Mouse (Mus musculus): ENCODE data around the gene Nlk.
"Not testable (repeated sequence)": the region's sequence is repeated elsewhere in the genome, so short reads cannot be mapped to it uniquely, and the experiment has no call there.

Nlk gene

GRCm38 (mm10) chr11:78594271-78594964 lies 102.8 kb downstream of the Nlk start:
- DNase-seq, result no peak

DNA sequence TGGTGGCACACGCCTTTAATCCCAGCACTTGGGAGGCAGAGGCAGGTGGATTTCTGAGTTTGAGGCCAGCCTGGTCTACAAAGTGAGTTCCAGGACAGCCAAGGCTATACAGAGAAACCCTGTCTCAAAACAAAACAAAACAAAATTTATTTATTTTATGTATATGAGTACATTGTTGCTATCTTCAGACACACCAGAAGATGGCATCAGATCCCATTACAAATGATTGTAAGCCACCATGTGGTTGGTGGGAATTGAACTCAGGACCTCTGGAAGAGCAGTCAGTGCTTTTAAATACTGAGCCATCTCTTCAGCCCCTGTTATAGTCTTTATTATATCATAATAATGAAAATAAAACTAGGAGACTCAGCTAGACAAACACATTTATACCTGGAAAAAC lies 109.5 kb downstream of the Nlk start:
- not testable (repeated sequence) for DNase-seq

DNA sequence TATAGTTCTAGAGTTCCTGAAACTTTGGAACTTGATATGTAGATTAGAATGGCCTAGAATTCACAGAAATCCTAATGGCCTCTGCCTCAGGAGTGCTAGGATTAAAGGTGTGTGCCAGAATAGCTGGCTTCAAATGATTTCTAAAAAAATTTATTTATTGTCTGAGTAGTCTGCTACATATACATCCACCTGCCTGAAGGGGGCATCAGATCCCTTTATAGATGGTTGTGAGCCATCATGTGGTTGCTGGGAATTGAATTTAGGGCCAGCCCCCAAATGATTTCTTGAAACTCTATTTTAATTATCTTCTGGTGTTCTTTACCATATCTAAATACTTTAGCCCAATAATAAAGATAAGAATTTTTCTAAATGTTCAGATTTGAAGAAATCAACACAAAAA lies 111.1 kb downstream of the Nlk start:
- no peak for DNase-seq

- no peak for DNase-seq
These were observed 114.3 kb downstream of the Nlk start for GRCm38 (mm10) chr11:78582848-78583247.

DNA sequence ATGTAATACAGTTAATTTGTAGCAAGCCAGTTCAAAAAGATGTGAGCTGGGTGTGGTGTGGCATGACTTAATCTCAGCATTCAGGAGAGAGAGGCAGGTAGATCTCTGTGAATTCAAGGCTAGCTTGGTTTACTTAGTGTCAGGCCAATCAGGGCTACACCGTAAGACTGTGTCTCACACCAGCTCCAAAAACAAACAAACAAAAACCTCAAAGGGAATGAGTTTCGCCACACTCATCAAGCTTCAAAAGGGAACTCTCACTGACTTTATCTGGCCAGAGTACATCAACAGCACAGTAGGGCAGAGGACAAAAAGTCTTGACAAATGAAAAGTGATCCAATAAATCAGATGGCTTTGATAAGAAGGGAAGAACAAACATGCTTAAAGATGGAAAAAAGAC lies 122.2 kb downstream of the Nlk start:
- DNase-seq, result no peak

DNA sequence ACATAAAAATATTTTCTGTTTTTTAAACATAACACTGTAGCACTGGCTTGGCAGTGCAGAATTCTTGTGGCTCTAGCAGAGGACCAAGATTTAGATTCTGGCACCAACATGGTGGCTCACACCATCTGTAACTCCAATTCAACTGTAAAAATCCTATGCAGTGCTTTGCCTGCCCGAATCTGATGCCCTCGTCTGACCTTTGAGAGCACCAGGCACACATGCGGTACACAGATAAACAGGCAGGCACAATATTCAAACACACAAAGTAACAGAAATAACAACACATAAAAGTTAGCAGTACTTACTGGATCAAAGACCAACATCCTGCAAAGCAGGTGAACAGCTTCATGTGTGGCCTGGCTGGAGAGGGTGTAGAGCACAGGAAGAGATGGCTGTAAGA lies 122.6 kb downstream of the Nlk start:
- no peak for DNase-seq

DNA sequence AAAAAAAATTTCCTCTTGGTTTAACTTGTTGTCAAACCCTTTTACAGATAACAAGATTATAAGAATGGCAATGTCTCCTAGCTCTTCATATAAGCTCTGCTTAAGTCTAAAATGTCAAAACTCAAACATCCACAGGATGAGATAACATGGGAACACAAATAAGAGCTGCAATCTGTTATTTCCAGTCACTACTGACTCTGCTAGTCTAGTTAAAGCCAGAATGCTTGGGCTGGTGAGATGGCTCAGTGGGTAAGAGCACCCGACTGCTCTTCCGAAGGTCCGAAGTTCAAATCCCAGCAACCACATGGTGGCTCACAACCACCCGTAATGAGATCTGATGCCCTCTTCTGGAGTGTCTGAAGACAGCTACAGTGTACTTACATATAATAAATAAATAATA lies 123.1 kb downstream of the Nlk start:
- DNase-seq, result not testable (repeated sequence)

GRCm38 (mm10) chr11:78571854-78572253 lies 125.3 kb downstream of the Nlk start:
- DNase-seq, result no peak

DNA sequence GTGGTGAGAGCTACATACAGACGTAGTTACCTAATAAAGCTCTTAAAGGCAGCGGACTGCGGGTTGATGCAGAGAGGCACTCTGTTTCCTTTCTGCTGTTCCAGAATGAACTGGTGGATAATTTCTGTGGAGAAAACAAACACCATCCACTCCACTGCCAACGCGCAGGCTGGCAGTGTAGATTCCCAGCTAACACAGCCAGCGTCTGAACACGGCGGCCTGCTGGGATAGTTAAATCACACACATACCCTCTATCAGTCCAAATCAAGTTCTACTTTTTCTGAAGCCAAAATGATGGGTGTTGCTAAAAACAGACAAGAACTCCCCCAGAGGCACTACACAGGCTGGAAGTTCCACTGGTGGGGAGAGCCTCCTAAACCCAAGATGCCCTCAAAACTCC lies 125.7 kb downstream of the Nlk start:
- DNase-seq, result no peak

DNA sequence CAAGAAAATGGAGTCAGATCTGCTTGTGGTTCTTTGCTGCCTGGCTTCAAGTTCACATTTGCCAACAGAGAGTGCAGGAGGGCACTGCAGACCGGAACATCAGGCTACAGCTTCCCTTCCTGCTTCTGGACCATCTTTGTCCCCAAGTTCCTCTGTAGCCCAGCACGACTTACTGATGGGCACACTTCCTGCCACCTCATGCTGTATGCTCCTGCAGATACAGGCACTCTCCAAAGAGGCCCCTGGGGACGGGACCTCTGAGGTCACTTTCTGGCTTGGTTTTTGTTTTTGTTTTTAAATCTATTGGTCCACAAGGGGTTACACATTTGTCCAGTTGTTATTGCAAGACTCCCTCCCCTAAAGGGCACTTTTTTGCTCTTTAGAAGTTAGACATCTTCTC lies 127.4 kb downstream of the Nlk start:
- peak in 1 of 2 experiments; percentile 25 for DNase-seq

DNA sequence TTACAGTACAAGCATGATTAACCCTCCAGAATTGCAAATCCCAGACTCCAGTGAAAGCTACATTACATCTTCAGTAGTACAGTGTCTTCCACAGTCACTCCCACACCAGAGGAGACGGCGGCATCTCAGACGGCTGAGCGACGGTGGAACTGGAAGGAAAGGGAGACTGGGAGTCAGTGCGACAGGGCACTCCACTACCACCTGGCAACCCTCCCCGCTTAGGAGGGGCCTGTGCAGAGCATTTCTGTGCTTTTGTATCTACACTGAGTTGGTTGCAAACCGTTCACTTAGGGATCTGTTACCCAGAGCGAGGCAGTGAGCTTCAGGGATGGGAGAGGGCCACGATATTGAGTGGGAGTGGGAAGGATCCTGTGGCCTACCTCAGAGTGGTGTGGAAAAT lies 128.3 kb downstream of the Nlk start:
- peak in 1 of 2 experiments; percentile 17 for DNase-seq

DNA sequence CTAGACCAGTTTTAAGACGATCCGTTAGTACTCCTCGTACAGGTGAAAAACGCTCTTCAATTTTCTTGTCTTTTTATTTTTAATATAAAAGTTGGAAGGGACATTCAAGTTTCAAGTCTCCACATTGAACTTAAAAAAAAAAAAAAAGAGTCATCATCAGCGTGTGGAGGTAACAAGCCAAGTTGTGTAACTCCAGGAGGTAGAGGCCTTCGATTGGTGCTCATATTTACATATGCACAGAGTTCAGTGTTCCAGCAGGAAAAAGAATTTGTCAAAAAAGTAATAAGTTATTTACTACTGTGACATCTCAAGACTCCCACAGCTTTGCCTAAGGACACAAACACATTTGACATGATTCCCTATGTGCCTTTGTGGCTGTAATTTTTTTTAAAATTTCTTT lies 129.6 kb downstream of the Nlk start:
- no peak for DNase-seq

GRCm38 (mm10) chr11:78566775-78567174 lies 130.4 kb downstream of the Nlk start:
- DNase-seq, result peak; percentile 31 to 50

DNA sequence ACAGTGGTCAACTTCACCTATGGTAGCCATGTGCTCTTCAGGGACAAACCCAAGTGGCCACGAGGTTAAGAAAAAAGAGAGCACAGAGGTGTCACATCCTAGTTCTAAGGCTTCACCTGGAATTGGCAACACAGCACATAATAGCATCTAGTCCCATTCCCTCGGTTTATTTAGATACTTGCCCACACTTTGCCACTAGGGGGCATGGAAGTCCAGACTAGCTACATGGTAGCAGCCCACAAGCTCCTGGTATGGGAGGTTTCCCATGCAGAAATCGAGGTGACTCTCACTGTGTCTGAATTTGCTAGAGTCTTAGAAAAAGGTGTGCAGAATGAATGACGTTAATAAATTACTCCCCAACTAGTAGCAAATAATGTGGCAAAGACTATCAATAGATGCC lies 136.7 kb downstream of the Nlk start:
- peak; percentile 79 to 85 for DNase-seq

DNA sequence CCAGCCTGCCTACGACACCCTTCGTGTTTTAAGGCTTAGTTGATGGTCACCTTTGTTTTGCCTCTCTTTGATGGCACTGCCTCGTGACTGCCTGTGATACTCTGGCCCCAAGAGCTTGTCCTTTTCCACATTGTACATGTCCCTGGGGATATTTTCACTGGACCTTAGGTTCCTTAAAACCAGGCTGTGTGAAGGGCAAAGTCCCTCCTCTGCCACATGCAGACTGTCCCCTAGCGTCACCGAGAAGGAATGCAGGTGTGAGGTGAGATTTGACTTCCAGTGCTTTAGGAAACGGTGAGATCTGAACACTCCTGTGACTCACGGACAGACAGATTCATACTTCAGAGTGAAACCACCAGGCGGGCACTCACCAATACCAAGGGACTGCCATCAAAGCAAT lies 139.9 kb downstream of the Nlk start:
- peak; percentile 18 to 50 for DNase-seq

- DNase-seq, result no peak
These were observed 141.1 kb downstream of the Nlk start for GRCm38 (mm10) chr11:78556070-78556469.

DNA sequence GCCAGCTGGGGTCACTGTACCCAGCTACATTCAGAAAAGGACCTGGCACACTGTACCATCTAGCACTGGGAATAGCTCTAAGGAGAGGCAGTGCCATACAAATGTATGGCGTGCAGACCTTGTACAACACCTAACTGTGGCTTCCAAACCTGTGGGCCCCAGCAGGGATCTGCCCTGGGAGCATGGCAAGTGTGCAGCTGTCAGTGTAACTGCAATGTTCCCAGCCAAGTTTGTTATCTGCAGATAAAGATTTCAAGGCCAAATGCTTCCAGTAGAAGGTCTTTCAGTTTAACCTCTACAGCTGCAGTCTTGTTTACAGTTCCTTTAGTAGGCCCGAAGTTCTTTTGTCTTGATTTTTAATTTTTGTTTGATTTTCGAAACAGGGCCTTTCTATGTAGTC lies 141.6 kb downstream of the Nlk start:
- DNase-seq, result no peak

DNA sequence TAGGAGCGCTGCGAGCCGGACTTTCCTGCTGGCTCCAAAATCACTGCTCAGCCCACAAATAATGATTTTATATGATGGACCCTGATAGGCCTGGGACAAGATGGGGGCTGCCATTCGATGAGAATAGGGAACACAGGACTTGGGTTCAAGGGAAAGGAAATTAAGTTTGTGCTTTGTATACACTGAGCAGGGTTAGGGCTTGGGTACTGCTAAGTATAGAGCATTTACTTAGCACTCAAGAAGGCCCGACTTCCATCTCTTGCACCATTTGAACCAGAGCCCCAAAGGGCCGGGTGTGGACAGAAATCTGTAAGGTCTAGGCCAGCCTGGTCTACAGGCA lies 146.1 kb downstream of the Nlk start:
- no peak for DNase-seq

GRCm38 (mm10) chr11:78550168-78551058 lies 146.8 kb downstream of the Nlk start, which contains the start of gene Tmem97:
Gene Tmem97 (minus strand): TSS chr11:78550777.
- peak; percentile 95 to 98 for DNase-seq

DNA sequence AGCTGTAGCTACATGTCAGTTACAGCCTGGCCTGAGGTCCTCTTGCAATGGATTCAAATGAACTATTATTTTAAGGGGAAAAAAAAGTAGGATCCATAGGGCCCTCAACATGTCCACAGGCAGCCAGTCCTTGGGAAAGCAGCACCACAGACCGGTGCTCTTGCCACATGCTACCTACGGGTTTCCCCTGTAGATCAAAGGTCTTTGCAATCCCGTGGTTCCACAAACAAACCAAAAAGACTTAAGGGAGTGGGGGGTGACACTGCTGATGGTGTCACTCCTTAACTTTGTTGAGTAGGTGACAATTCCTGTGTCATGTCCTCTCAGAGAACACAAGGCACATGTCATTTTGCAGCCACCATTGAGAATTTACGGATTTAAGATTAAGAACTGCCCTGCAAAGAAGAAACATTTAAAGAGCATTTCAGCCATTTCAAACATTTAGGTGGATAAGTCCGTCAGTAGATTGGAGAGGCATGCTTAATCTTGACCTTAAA lies 147.6 kb downstream of the Nlk start:
- DNase-seq, result no peak

- DNase-seq, result no peak
These were observed 149.3 kb downstream of the Nlk start for GRCm38 (mm10) chr11:78547718-78548460.

- DNase-seq, result no peak
These were observed 152.0 kb downstream of the Nlk start for GRCm38 (mm10) chr11:78545181-78545580.

DNA sequence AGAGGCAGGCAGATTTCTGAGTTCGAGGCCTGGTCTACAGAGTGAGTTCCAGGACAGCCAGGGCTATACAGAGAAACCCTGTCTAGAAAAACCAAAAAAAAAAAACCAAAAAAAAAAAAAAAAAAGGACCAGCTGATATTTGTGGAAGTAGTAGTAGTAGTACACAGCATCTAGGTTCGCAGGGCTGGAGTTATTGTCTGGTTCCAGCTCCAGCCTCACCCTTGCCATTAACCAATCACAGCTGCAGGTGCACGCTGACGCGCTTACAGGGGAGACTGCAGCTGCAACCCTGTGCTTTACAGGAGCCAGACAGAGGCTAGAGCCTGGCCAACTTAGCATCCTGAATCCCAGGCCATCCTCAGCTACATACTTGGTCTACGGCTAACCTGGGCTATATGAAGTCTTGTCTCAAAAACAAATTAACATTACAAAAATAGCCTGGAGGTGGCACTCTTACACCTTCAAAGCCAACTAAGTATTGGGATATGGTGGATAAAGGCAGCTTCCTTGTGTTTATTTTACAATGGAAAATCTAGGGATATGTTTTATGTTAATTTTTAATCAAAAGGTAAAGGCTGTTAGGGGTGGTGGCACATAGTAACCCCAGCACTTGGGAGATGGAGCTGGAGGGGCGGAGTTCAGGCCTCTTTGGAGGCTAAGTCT lies 152.6 kb downstream of the Nlk start:
- DNase-seq, result no peak

All from kidney, postnatal 4 days (tissue).